Comparison of ENCODE assay signal across 9 mouse cellular contexts in genomic region chr15:85705566-85706332, GRCm38 (mm10). TPM values are rescaled to one million over a fixed set of nuclear protein-coding genes. Genes with fewer than 3 reads are reported as not detected.
DNase-seq lines count a peak whose midpoint lies in the region; ATAC-seq lines count a peak whose summit lies in the region.
"Had no signal": no experiment of that assay in that cellular context is flagged by ENCODE, and none has a peak within 500 bp of the region (broad histone marks: within the 10 kb centered on the region; RNA-seq: fewer than 3 reads in every experiment).

No protein-coding gene starts in this region.

- H3K4me1 ChIP-seq in kidney, embryonic 14.5 days (ENCODE audit: control insufficient read depth, insufficient read depth, low read length) = peaks cover 12% of the 10 kb centered on the region; the same call in 1 of the 2 replicates
- peaks cover 31% of the 10 kb centered on the region for H3K4me1 ChIP-seq in forebrain, embryonic 16.5 days (replicated peaks; ENCODE audit: control insufficient read depth, insufficient read depth, low read length)

- H3K27me3 ChIP-seq in kidney, embryonic 14.5 days (ENCODE audit: control insufficient read depth, insufficient read depth, low read length) = no peaks in the 10 kb centered on the region
- no peaks in the 10 kb centered on the region for H3K27me3 ChIP-seq in forebrain, embryonic 16.5 days (replicated peaks; ENCODE audit: control insufficient read depth, insufficient read depth, low read length)

- H3K27ac ChIP-seq in kidney, embryonic 14.5 days (ENCODE audit: low read depth, low read length) = no peak overlapping the region
- no peak overlapping the region for H3K27ac ChIP-seq in forebrain, embryonic 16.5 days (ENCODE audit: low read length)
- H3K27ac ChIP-seq: macrophage had no signal

- no peak overlapping the region for H3K4me2 ChIP-seq in kidney, embryonic 14.5 days (replicated peaks; ENCODE audit: low read depth, low read length)
- no peak overlapping the region for H3K4me2 ChIP-seq in forebrain, embryonic 16.5 days (ENCODE audit: low read length)

- peak; percentile 92 for DNase-seq in kidney, adult 11 months
- peak; percentile 32 for DNase-seq in MN1 (ENCODE audit: low spot score)
- DNase-seq in adrenal gland, postnatal 10 days = peak; percentile 76
- DNase-seq in kidney, adult 8-10 months = peak; percentile 91 to 92
- DNase-seq: right cerebral cortex, postnatal 4 days had no signal

- H3K9ac ChIP-seq in kidney, embryonic 14.5 days (ENCODE audit: low read depth, low read length) = no peak overlapping the region; the same call in 1 of the 2 replicates
- H3K9ac ChIP-seq in forebrain, embryonic 16.5 days (replicated peaks; ENCODE audit: low read depth, low read length) = no peak overlapping the region

- H3K36me3 ChIP-seq in kidney, embryonic 14.5 days (ENCODE audit: control insufficient read depth, insufficient read depth, low read length) = peaks cover 47% of the 10 kb centered on the region
- peaks cover 35% of the 10 kb centered on the region for H3K36me3 ChIP-seq in forebrain, embryonic 16.5 days (ENCODE audit: control insufficient read depth, insufficient read depth)

- WGBS in kidney, embryonic 14.5 days = 54% methylated on average over 13 of the region's 13 CpGs
- 76% methylated on average over 13 of the region's 13 CpGs for WGBS in forebrain, embryonic 16.5 days

- H3K9me3 ChIP-seq in kidney, embryonic 14.5 days (ENCODE audit: control insufficient read depth, low read length) = no peaks in the 10 kb centered on the region
- H3K9me3 ChIP-seq in forebrain, embryonic 16.5 days (ENCODE audit: control insufficient read depth, low read length) = no peaks in the 10 kb centered on the region

- no peak for ATAC-seq in kidney, embryonic 14.5 days (ENCODE audit: low FRiP score, low TSS enrichment)
- no peak for ATAC-seq in inflammation-experienced regulatory T-cells, adult 6 months
- ATAC-seq in forebrain, embryonic 16.5 days = no peak

- no peak overlapping the region for H3K4me3 ChIP-seq in kidney, embryonic 14.5 days (ENCODE audit: low read length)
- H3K4me3 ChIP-seq in forebrain, embryonic 16.5 days (replicated peaks; ENCODE audit: low read length) = no peak overlapping the region

RNA-seq across cellular contexts. Expression of gene Ppara, which starts 29.0 kb away (rescaled TPM):
- 1.7 and 2.3 TPM in 2 replicates for polyA plus RNA-seq in kidney, embryonic 14.5 days (2014; fragmentation: Nextera tagmentation; extraction: Ambion mirVana)
- total RNA-seq in adrenal gland, postnatal 10 days (2021) = 100 to 1,000 TPM in 1 of 2 experiments, 10 to 100 TPM in 1; 95.3 to 120 TPM
- polyA plus RNA-seq in inflammation-experienced regulatory T-cells, adult 6 months (2017; shearing (Covaris generic)) = not detected
- polyA plus RNA-seq in forebrain, embryonic 16.5 days (2015; fragmentation: Nextera tagmentation; extraction: Ambion mirVana) = 0.90 and 1.6 TPM in 2 replicates
- polyA plus RNA-seq: macrophage had no signal

Comparison
In these comparisons a context has a peak if more than half of its experiments do, and no peak if none do; other contexts are left out.
1. DNase-seq: peak in every context shown above with its lines; median percentile 92 in kidney, adult 11 months; 92 in kidney, adult 8-10 months; 76 in adrenal gland, postnatal 10 days; 32 in MN1.